Mouse (Mus musculus): ENCODE data around the gene Capn7. TPM values are rescaled to one million over a fixed set of nuclear protein-coding genes. Genes with fewer than 3 reads are reported as not detected.

The Capn7 gene
- polyA plus RNA-seq (2015; fragmentation: Nextera tagmentation; extraction: Ambion mirVana), result 40.3 and 41.9 TPM in 2 replicates

DNA sequence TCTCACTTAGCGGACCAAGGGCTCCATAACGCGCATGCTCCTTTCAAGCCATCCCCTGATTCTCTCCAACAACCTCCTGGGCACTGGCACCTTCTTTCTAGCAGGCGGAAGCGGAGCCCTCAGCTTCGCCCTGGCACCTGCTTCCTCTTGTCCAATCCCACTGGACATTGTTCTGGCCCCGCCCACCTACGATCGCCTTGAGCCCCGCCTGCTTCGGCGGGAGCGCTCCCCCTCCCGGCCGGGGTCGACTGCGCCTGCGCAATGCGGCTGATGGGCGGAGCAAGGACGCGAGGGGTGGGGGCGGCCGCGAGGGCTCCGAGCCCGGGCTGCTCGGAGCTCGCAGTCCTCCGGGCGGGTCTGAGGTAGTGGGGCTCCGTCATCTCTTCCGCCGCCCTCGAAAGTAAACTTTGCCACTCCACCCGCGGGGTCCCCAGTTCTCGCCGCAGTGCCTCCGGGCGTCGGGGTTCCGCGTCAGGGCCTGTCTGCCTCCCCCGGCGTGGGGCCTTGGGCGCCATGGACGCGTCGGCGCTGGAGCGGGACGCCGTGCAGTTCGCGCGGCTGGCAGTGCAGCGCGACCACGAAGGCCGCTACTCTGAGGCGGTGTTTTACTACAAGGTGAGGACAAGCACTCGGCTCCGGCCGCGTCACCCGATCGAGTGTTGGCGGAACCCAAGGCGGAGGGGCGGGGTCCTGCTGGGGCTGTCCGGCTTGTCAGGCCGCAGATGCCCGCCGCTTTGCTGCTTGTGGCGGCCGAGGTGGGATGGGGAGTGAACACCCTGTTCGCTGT is at the start of gene Capn7:
Gene Capn7, plus strand, starts transcription at position 270 of the 787 bp plus-strand sequence.
- Histone ChIP-seq H3K27ac (ENCODE audit: low read length) (peak within 1 kb of the TSS; percentile 99), H3K4me3 (ENCODE audit: low read length) (peak within 1 kb of the TSS; percentile 93), H3K4me2 (ENCODE audit: low read depth, low read length) (peak within 1 kb of the TSS; percentile 87), H3K9ac (ENCODE audit: low read length) (peak within 1 kb of the TSS; percentile 98), H3K4me1 (ENCODE audit: control insufficient read depth, insufficient read depth, low read length) (peaks cover 15% of the 10 kb centered on the region), H3K36me3 (ENCODE audit: control insufficient read depth, insufficient read depth) (peaks cover 9% of the 10 kb centered on the region), H3K9me3 (replicated peaks; ENCODE audit: control insufficient read depth, low read length) (no peaks in the 10 kb centered on the region), H3K27me3 (ENCODE audit: control insufficient read depth, insufficient read depth, low read length) (no peaks in the 10 kb centered on the region)
- peak; percentile 97 for ATAC-seq (replicated peaks; ENCODE audit: extremely low read depth, insufficient read depth, low FRiP score)
- under 1% methylated on average over 78 of the region's 78 CpGs for WGBS

DNA sequence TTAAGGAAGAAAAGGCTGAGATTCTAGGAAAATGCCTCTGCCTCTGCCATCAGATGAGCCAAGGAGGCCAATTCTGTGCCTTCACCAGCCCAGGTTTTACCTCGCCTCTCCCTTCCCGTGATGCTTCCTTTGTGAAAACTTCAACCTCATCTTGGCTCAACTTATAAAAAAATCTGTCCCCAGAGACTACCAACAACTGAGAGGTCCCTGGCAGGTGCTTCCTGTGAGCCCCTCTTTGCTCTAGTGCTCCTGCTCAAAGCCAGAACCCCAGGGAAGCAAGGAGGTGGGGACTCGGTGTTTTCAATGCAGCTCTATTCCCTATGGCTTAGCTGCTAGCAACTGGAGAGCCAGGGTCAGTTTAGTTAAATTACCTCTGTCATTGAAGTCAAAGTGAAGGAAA is 23.2 kb upstream of the Capn7 start:
- WGBS, result 48% methylated on average over 3 of the region's 3 CpGs
- ATAC-seq (replicated peaks; ENCODE audit: extremely low read depth, insufficient read depth, low FRiP score), result no peak
- no peaks in the 10 kb centered on the region for H3K9me3 ChIP-seq (replicated peaks; ENCODE audit: control insufficient read depth, low read length)

DNA sequence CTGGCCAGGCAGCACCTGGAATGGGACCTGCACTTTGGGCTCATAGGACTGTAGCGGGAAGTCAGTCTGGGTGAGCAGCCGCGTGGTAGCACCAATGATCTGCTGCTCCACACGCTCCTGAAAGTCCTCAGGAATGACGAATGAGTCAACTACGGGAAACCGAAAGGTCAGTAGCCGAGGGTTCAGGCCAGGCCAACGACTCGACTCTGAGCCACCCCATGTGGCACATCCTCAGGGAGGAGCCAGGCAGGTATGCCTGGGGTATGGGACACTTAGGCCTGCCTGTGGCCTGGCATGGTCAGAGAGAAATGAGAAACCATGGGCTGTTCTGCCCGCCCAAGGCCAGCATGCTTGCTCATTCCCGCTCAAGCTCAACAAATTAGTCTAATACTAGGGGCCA is 19.8 kb upstream of the Capn7 start:
- Histone ChIP-seq H3K9me3 (replicated peaks; ENCODE audit: control insufficient read depth, low read length) (no peaks in the 10 kb centered on the region), H3K4me2 (ENCODE audit: low read depth, low read length) (no peak overlapping the region), H3K9ac (ENCODE audit: low read length) (no peak overlapping the region), H3K27me3 (ENCODE audit: control insufficient read depth, insufficient read depth, low read length) (no peaks in the 10 kb centered on the region), H3K27ac (ENCODE audit: low read length) (no peak overlapping the region), H3K4me3 (ENCODE audit: low read length) (no peak overlapping the region), H3K36me3 (ENCODE audit: control insufficient read depth, insufficient read depth) (no peaks in the 10 kb centered on the region), H3K4me1 (ENCODE audit: control insufficient read depth, insufficient read depth, low read length) (no peaks in the 10 kb centered on the region)
- ATAC-seq (replicated peaks; ENCODE audit: extremely low read depth, insufficient read depth, low FRiP score), result no peak
- 75% methylated on average over 12 of the region's 12 CpGs for WGBS

More for the DNA sequence above, 23.2 kb upstream of the Capn7 start:
- Histone ChIP-seq H3K27ac (ENCODE audit: low read length) (no peak overlapping the region), H3K27me3 (ENCODE audit: control insufficient read depth, insufficient read depth, low read length) (no peaks in the 10 kb centered on the region), H3K4me2 (ENCODE audit: low read depth, low read length) (no peak overlapping the region), H3K4me1 (ENCODE audit: control insufficient read depth, insufficient read depth, low read length) (no peaks in the 10 kb centered on the region), H3K36me3 (ENCODE audit: control insufficient read depth, insufficient read depth) (no peaks in the 10 kb centered on the region), H3K4me3 (ENCODE audit: low read length) (no peak overlapping the region), H3K9ac (ENCODE audit: low read length) (no peak overlapping the region)

DNA sequence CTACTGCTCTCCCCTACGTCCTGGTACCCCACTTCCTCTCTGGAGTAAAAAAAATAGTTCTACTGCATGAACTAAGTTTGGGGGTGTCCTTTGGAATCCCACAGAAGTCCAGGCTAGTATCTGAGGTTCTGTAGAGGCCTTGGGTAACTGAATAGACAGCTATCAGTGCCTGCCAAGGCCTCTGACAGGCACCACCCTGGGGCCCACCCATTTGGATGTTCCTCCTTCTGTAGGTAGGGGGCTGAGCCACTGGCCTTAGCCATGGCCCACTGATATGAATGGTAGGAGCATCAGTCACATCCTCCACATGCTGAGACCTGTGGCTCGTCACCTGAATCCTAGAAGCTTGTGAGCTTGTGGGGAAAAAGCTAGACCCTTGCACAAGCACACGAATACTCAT is 18.7 kb upstream of the Capn7 start:
- no peaks in the 10 kb centered on the region for H3K9me3 ChIP-seq (replicated peaks; ENCODE audit: control insufficient read depth, low read length)
- H3K36me3 ChIP-seq (ENCODE audit: control insufficient read depth, insufficient read depth), result no peaks in the 10 kb centered on the region
- no peak overlapping the region for H3K4me2 ChIP-seq (ENCODE audit: low read depth, low read length)
- no peak overlapping the region for H3K9ac ChIP-seq (ENCODE audit: low read length)
- H3K27ac ChIP-seq (ENCODE audit: low read length), result no peak overlapping the region
- H3K4me1 ChIP-seq (ENCODE audit: control insufficient read depth, insufficient read depth, low read length), result no peaks in the 10 kb centered on the region
- H3K4me3 ChIP-seq (ENCODE audit: low read length), result no peak overlapping the region
- no peak for ATAC-seq (replicated peaks; ENCODE audit: extremely low read depth, insufficient read depth, low FRiP score)
- H3K27me3 ChIP-seq (ENCODE audit: control insufficient read depth, insufficient read depth, low read length), result no peaks in the 10 kb centered on the region
- WGBS, result 77% methylated on average over 3 of the region's 3 CpGs

DNA sequence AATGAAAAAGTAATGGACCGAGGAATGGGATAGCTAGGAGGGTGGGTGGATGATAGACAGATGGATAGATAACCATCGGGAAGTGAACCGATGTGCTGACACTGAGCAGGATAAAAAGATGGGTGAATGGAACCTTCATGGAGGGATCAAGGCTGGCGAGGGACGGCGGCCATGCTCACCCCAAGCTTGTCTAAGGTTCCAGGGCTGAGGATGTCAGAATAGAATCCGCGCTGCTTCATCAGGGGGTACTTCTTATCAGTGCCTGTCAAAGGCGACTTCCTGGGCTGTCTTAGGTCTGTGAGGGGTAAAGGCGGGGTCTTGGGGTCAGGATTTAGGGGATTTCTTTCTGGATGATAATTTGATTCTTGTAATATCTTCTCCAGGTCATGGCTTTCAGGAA is 16.9 kb upstream of the Capn7 start:
- Histone ChIP-seq H3K4me3 (ENCODE audit: low read length) (no peak overlapping the region), H3K36me3 (ENCODE audit: control insufficient read depth, insufficient read depth) (no peaks in the 10 kb centered on the region), H3K4me2 (ENCODE audit: low read depth, low read length) (no peak overlapping the region), H3K4me1 (ENCODE audit: control insufficient read depth, insufficient read depth, low read length) (peaks cover 12% of the 10 kb centered on the region), H3K27me3 (ENCODE audit: control insufficient read depth, insufficient read depth, low read length) (no peaks in the 10 kb centered on the region), H3K9me3 (replicated peaks; ENCODE audit: control insufficient read depth, low read length) (no peaks in the 10 kb centered on the region), H3K9ac (ENCODE audit: low read length) (no peak overlapping the region), H3K27ac (ENCODE audit: low read length) (no peak overlapping the region)
- 68% methylated on average over 10 of the region's 10 CpGs for WGBS
- no peak for ATAC-seq (replicated peaks; ENCODE audit: extremely low read depth, insufficient read depth, low FRiP score)

DNA sequence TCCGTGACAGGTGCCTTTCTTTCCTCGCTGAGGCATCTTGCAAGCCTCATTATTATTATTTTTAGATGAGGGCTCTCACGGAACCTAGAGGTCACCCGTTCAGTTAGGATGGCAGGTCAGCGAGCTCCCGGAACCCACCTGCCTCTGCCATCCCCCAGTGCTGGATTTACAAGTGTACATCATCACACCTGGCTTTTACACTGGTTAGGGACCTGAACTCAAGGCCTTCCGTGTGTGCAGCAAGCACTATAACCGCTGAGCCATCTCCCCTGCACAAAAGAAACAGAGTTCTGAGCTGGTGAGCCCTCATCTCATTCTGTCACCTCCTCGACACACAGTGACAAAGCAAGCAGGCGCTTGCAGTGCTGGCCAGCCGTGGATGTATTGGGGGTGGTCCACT is 15.3 kb upstream of the Capn7 start:
- Histone ChIP-seq H3K4me1 (ENCODE audit: control insufficient read depth, insufficient read depth, low read length) (peaks cover 12% of the 10 kb centered on the region), H3K9me3 (replicated peaks; ENCODE audit: control insufficient read depth, low read length) (no peaks in the 10 kb centered on the region), H3K36me3 (ENCODE audit: control insufficient read depth, insufficient read depth) (no peaks in the 10 kb centered on the region), H3K27ac (ENCODE audit: low read length) (no peak overlapping the region), H3K27me3 (ENCODE audit: control insufficient read depth, insufficient read depth, low read length) (no peaks in the 10 kb centered on the region), H3K4me2 (ENCODE audit: low read depth, low read length) (no peak overlapping the region), H3K4me3 (ENCODE audit: low read length) (no peak overlapping the region), H3K9ac (ENCODE audit: low read length) (no peak overlapping the region)
- WGBS, result 85% methylated on average over 11 of the region's 11 CpGs
- ATAC-seq (replicated peaks; ENCODE audit: extremely low read depth, insufficient read depth, low FRiP score), result no peak

DNA sequence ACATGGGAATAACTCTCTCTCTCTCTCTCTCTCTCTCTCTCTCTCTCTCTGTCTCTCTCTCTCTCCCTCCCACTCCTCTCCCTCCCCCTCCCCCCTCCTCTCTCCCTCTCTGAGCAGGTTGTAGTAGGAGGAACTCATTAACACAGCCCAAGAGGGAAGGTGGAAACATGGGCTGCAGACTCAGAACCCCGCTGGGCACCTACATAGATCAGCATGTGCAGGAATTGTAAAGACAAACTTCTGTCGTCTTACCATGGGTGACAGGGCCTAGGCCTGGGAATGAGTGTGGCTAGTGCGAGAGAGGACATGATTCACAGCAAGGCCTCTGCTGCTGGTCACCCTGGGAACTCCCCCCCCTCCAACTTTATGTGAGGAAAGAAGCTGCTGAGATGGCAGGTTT is 14.2 kb upstream of the Capn7 start:
- H3K4me3 ChIP-seq (ENCODE audit: low read length), result no peak overlapping the region
- no peaks in the 10 kb centered on the region for H3K27me3 ChIP-seq (ENCODE audit: control insufficient read depth, insufficient read depth, low read length)
- H3K9me3 ChIP-seq (replicated peaks; ENCODE audit: control insufficient read depth, low read length), result no peaks in the 10 kb centered on the region
- no peak overlapping the region for H3K27ac ChIP-seq (ENCODE audit: low read length)
- ATAC-seq (replicated peaks; ENCODE audit: extremely low read depth, insufficient read depth, low FRiP score), result no peak
- WGBS, result 87% methylated on average over 3 of the region's 3 CpGs
- H3K4me1 ChIP-seq (ENCODE audit: control insufficient read depth, insufficient read depth, low read length), result peaks cover 12% of the 10 kb centered on the region
- H3K36me3 ChIP-seq (ENCODE audit: control insufficient read depth, insufficient read depth), result no peaks in the 10 kb centered on the region
- no peak overlapping the region for H3K9ac ChIP-seq (ENCODE audit: low read length)
- no peak overlapping the region for H3K4me2 ChIP-seq (ENCODE audit: low read depth, low read length)

DNA sequence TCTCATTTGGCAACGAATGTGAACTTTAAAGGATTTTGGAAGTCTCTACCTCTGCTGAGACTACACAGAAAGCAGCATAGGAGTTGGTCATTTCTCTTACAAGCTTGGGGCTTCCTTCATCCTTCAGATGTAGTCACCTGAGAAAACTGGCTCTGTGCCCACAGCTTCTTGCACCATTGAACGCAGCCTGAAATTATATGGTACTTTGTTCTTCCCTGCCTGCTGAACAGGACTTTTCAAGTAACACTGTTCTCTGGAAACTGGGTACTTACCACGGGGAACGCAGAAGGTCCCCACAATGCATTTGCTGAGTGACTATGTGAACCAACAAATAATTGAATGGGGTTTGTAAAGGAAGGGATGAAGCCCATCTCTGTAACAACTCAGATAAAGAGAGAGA is 13.2 kb upstream of the Capn7 start:
- 80% methylated on average over 4 of the region's 4 CpGs for WGBS

DNA sequence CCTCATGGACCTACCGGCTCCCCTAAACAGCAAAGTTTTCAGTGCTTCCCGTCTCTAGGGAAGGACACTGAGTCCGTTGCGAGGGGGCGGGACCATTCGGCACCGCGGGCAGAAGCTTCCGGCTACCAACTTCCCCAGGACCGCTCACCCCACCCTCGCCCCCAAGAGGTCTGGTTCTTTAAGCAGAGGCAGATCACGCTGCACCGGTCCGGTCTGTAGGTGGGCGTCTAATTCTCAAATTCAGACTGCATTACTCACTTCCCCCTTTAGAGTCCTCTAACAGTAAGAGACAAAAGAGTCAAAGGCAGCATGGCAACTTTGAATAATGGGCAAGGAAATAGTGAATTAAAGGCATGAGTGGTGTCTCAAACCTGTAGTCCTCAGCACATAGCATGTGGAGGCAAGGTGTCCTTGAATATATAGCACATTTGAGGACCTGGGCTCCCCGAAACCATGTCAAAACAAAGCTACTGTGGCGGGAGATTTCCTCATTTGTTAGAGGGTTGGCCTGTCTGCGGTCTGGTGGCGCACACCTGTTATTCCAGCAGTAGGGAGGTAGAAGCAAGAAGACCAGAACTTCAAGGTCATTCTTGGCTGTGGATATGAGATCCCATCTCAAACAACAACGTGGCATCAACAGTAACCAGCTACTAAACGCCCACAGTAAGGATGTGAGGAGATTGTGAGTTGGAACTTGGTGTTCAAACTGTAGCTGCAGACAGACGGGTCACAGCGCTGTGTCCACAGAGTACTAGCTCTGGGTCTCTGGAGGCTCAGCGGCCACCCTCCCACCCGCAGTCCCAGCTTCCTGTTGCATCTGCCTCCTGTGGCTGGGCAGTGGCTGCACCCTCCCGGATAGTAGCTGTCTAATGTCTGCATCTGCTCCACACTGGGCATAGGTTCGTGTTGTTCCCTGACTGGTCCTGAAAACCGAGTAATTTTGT is 12.3 kb upstream of the Capn7 start, which contains the start of gene Dnah1:
Gene Dnah1, minus strand, starts transcription at position 48 of the 944 bp plus-strand sequence.
- ATAC-seq (replicated peaks; ENCODE audit: extremely low read depth, insufficient read depth, low FRiP score), result peak; percentile 77; the same call in 1 of the 2 replicates
- Histone ChIP-seq H3K4me2 (ENCODE audit: low read depth, low read length) (peak within 1 kb of the TSS; percentile 83), H3K4me3 (ENCODE audit: low read length) (peak within 1 kb of the TSS; percentile 50), H3K9ac (ENCODE audit: low read length) (peak within 1 kb of the TSS; percentile 72), H3K36me3 (ENCODE audit: control insufficient read depth, insufficient read depth) (no peaks in the 10 kb centered on the region), H3K4me1 (ENCODE audit: control insufficient read depth, insufficient read depth, low read length) (peaks cover 12% of the 10 kb centered on the region), H3K27me3 (ENCODE audit: control insufficient read depth, insufficient read depth, low read length) (no peaks in the 10 kb centered on the region), H3K9me3 (replicated peaks; ENCODE audit: control insufficient read depth, low read length) (no peaks in the 10 kb centered on the region), H3K27ac (ENCODE audit: low read length) (no peak within 1 kb of the TSS; the same call in 1 of the 2 replicates)
- 28% methylated on average over 28 of the region's 28 CpGs for WGBS

More for the DNA sequence above, 13.2 kb upstream of the Capn7 start:
- H3K9me3 ChIP-seq (replicated peaks; ENCODE audit: control insufficient read depth, low read length), result no peaks in the 10 kb centered on the region
- peak overlapping the region; percentile 50 for H3K4me3 ChIP-seq (ENCODE audit: low read length)
- H3K27me3 ChIP-seq (ENCODE audit: control insufficient read depth, insufficient read depth, low read length), result no peaks in the 10 kb centered on the region
- no peak overlapping the region for H3K27ac ChIP-seq (ENCODE audit: low read length)
- ATAC-seq (replicated peaks; ENCODE audit: extremely low read depth, insufficient read depth, low FRiP score), result no peak
- H3K4me1 ChIP-seq (ENCODE audit: control insufficient read depth, insufficient read depth, low read length), result peaks cover 12% of the 10 kb centered on the region
- no peaks in the 10 kb centered on the region for H3K36me3 ChIP-seq (ENCODE audit: control insufficient read depth, insufficient read depth)
- H3K4me2 ChIP-seq (ENCODE audit: low read depth, low read length), result peak overlapping the region; percentile 83
- H3K9ac ChIP-seq (ENCODE audit: low read length), result peak overlapping the region; percentile 72
